Mouse (Mus musculus) MEL (cell line): ENCODE results near the gene Fbxl12.

Experiments used
- ELF1 ChIP-seq: IDR thresholded peaks from 2 replicates; pipeline ENCODE4 v1.6.1; 2014; ENCODE audit warnings: low read depth, mild to moderate bottlenecking, inconsistent platforms, low read length, improper control_type of control experiment, moderate library complexity
- EP300 ChIP-seq, 2 experiments: IDR thresholded peaks; 2 replicates each; pipeline ENCODE4 v1.6.1; 2011; ENCODE audit warnings: improper control_type of control experiment in 2 of 2, low read length in 2 of 2, low read depth in 1 of 2, mild to moderate bottlenecking in 1 of 2
- GATA1 ChIP-seq: IDR thresholded peaks from 2 replicates; pipeline ENCODE4 v1.6.1; 2011; ENCODE audit warnings: low read depth, low read length, improper control_type of control experiment
- MAFK ChIP-seq: IDR thresholded peaks from 2 replicates; pipeline ENCODE4 v1.6.1; 2011; ENCODE audit warnings: low read depth, mild to moderate bottlenecking, low read length, improper control_type of control experiment, borderline replicate concordance
- MAX ChIP-seq: IDR thresholded peaks from 2 replicates; pipeline ENCODE4 v1.6.1; 2011; ENCODE audit warnings: low read length, improper control_type of control experiment
- UBTF ChIP-seq: IDR thresholded peaks from 2 replicates; pipeline ENCODE4 v1.6.1; 2012; ENCODE audit warnings: low read depth, mild to moderate bottlenecking, inconsistent platforms, low read length, improper control_type of control experiment, moderate library complexity, borderline replicate concordance; ENCODE audit not compliant: insufficient read depth
- ZKSCAN1 ChIP-seq: IDR thresholded peaks from 2 replicates; pipeline ENCODE4 v1.6.1; 2012; ENCODE audit warnings: low read depth, mild to moderate bottlenecking, inconsistent platforms, low read length, improper control_type of control experiment, moderate library complexity

- TF ChIP-seq MAFK, result no peak
- TF ChIP-seq GATA1, result no peak
- no peak for TF ChIP-seq UBTF
- TF ChIP-seq ZKSCAN1, result no peak
- no peak for TF ChIP-seq MAX
- TF ChIP-seq ELF1, result no peak
- TF ChIP-seq EP300 (IDR thresholded peaks at IDR 0.05; ENCODE audit: low read depth in 1 of 2, low read length in 2 of 2), result no peak
These were observed 19.8 kb upstream of the Fbxl12 start for GRCm38 (mm10) chr9:20664366-20664765.
